Mouse (Mus musculus) heart, embryonic 11.5 days (tissue): ENCODE measurements around the gene Gatad1. TPM values are rescaled to one million over a fixed set of nuclear protein-coding genes. Genes with fewer than 3 reads are reported as not detected.
A peak's percentile ranks its signal among the peaks of the same experiment; 100 is the strongest.

Experiments used
- ATAC-seq: fragments of 200-750 bp; cut with Nextera tagmentation; replicated peaks from 2 replicates; pipeline ENCODE4 v1.8.0; 2017; ENCODE audit warnings: moderate library complexity; ENCODE audit not compliant: insufficient number of reproducible peaks, low FRiP score, low TSS enrichment
- H3K27ac ChIP-seq: fragments of 300-500 bp; sonication (generic); 2 replicates; pipeline ENCODE4 v1.5.1; 2014; ENCODE audit warnings: mild to moderate bottlenecking, low read depth, low read length
- H3K27me3 ChIP-seq: fragments of 300-500 bp; sonication (generic); 2 replicates; pipeline ENCODE4 v1.6.1; 2014; ENCODE audit warnings: mild to moderate bottlenecking, low read length, mixed read lengths; ENCODE audit not compliant: control insufficient read depth, insufficient read depth
- H3K36me3 ChIP-seq: fragments of 300-500 bp; sonication (generic); 2 replicates; pipeline ENCODE4 v1.6.1; 2014; ENCODE audit warnings: mild to moderate bottlenecking, low read length, moderate library complexity, mixed read lengths; ENCODE audit not compliant: control insufficient read depth, insufficient read depth
- H3K4me1 ChIP-seq: fragments of 300-500 bp; sonication (generic); 2 replicates; pipeline ENCODE4 v1.6.1; 2014; ENCODE audit warnings: low read length; ENCODE audit not compliant: control insufficient read depth, insufficient read depth
- H3K4me2 ChIP-seq: fragments of 300-500 bp; sonication (generic); 2 replicates; pipeline ENCODE4 v1.6.1; 2014; ENCODE audit warnings: mild to moderate bottlenecking, moderate library complexity
- H3K4me3 ChIP-seq: fragments of 300-500 bp; sonication (generic); 2 replicates; pipeline ENCODE4 v1.5.1; 2014; ENCODE audit warnings: low read depth, low read length
- H3K9ac ChIP-seq: fragments of 300-500 bp; sonication (generic); 2 replicates; pipeline ENCODE4 v1.6.1; 2014; ENCODE audit warnings: mild to moderate bottlenecking, low read depth, low read length, moderate library complexity
- H3K9me3 ChIP-seq: fragments of 300-500 bp; sonication (generic); replicated peaks from 2 replicates; pipeline ENCODE4 v1.6.1; 2016; ENCODE audit warnings: low read length; ENCODE audit not compliant: control insufficient read depth
- WGBS: fragments of 180-500 bp; shearing (Covaris S2); extraction: QIAGEN DNeasy Blood & Tissue Kit; methylation state at CpG from one replicate; pipeline ENCODE4 v1.1.7; 2014; ENCODE audit not compliant: insufficient replicate concordance; 5-methylcytosine and 5-hydroxymethylcytosine counted together
- microRNA-seq: library from miRNA; unstranded; fragments of <30 nt; microRNA quantifications from one replicate; pipeline ENCODE4, GENCODE M21; 2016; ENCODE audit warnings: borderline number of aligned reads
- polyA plus RNA-seq: library from polyadenylated mRNA; unstranded; fragments of >200 nt; fragmentation: Nextera tagmentation; extraction: Ambion mirVana; gene quantifications from 2 replicates; pipeline ENCODE4 v1.2.1, GENCODE M21; 2014

The Gatad1 gene
- polyA plus RNA-seq, 1 experiment from 2014 or later = 57.9 TPM

DNA sequence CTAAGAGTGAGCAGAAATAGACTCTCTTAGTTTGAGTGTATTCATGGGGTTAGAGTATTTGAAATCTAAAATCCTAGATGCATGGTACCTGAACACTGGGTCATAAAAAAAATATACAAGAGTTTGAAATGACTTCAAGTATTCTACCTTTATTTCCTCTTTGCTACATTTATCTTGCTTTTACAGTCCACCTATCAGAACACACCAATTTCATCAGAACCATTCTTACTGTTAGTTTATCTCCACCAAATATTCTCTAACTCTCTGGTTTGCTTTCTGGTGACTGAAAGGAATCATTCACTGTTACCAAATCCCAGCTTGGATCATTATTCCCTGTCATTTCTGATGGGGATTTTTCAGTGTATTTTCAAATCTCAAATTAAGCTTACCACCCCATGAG, 59.8 kb downstream of the Gatad1 start:
- H3K4me1 ChIP-seq = peaks cover 8% of the 10 kb centered on the region; the same call in 1 of the 2 replicates
- ATAC-seq = no peak
- no peaks in the 10 kb centered on the region for H3K27me3 ChIP-seq
- H3K36me3 ChIP-seq = no peaks in the 10 kb centered on the region
- H3K4me3 ChIP-seq = peak overlapping the region; percentile 85
- H3K9me3 ChIP-seq = no peaks in the 10 kb centered on the region
- no peak overlapping the region; the same call in 1 of the 2 replicates for H3K9ac ChIP-seq
- no peak overlapping the region for H3K27ac ChIP-seq
- peak overlapping the region; percentile 72 for H3K4me2 ChIP-seq

DNA sequence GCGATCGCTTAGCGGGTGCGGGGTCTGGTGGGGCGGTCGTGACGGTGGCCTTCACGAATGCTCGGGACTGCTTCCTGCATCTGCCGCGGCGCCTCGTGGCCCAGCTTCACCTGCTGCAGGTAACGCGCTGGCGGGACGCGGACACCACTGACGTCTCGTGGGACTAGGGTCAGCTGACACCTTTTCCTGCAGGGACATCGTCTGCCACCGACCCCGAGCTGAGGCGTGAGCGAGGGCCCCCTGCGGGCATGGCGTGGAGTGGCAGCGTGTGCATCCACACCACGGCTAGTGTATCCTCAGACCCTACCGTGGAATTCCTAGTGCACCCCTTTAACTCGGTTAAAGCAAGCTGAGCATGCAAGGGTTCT, 60.6 kb downstream of the Gatad1 start, which contains the start of gene Rbm48:
Gene Rbm48 (minus strand): TSS at position 187 of the 368 bp plus-strand sequence.
- 0 out of 2 replicates have a peak within 1 kb of the TSS, but pooled peaks have one; percentile 31 for H3K27ac ChIP-seq
- H3K9ac ChIP-seq = peak within 1 kb of the TSS; percentile 82
- peaks cover 8% of the 10 kb centered on the region; the same call in 1 of the 2 replicates for H3K4me1 ChIP-seq
- peaks cover under 1% of the 10 kb centered on the region; the same call in 1 of the 2 replicates for H3K36me3 ChIP-seq
- H3K4me3 ChIP-seq = peak within 1 kb of the TSS; percentile 85
- H3K9me3 ChIP-seq = no peaks in the 10 kb centered on the region
- WGBS = under 1% methylated on average over 31 of the region's 31 CpGs
- H3K4me2 ChIP-seq = peak within 1 kb of the TSS; percentile 72
- ATAC-seq = peak; percentile 86
- no peaks in the 10 kb centered on the region for H3K27me3 ChIP-seq

DNA sequence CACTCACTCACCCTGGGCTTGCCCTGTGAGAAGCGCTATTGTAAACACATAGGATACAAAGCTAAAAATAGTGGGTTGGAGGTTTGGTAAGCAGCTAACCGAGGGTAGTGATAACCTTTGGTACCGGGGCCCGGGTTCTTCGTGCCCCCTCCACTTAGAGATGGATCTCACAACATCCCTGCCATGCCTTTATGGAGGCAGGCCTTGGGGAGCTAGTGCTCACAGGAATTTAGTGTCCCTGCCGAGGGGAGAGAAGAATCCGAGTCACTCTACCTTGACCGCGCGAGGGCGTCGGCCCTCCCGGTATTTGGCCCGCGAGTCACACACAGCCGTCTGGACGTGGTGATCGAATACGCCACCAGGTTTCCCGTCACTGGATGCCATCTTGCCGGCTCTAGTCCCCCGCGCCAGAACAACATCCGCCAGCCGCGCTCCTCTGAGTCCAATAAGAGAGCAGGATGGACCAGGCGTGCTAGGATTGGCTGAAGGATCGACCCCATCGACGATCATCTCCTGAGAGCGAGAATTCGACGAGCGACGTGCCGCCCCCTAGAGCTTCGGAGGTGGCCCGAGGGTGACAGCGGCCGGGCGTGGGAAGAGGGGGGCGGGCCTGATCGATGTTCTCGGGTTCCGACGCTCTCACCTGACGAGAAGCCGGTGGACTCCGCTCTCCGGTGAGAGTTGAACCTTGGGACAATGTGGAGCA, 61.1 kb downstream of the Gatad1 start, which contains the start of gene Pex1:
Gene Pex1 (plus strand): TSS at position 374 of the 706 bp plus-strand sequence.
- peak; percentile 95 for ATAC-seq
- H3K4me2 ChIP-seq = peak within 1 kb of the TSS; percentile 72
- H3K4me3 ChIP-seq = peak within 1 kb of the TSS; percentile 85
- 0 out of 2 replicates have a peak within 1 kb of the TSS, but pooled peaks have one; percentile 31 for H3K27ac ChIP-seq
- peaks cover 8% of the 10 kb centered on the region; the same call in 1 of the 2 replicates for H3K4me1 ChIP-seq
- H3K36me3 ChIP-seq = peaks cover 5% of the 10 kb centered on the region; the same call in 1 of the 2 replicates
- H3K9ac ChIP-seq = peak within 1 kb of the TSS; percentile 82
- under 1% methylated on average over 50 of the region's 50 CpGs for WGBS
- H3K9me3 ChIP-seq = no peaks in the 10 kb centered on the region
- H3K27me3 ChIP-seq = no peaks in the 10 kb centered on the region

Small RNA genes lying within 50 kb of the gene (microRNA-seq; reads per million reads assigned to microRNA genes)
- gene Gm22926 = not detected
- gene Gm26238 = not detected

Other genes with a start within 250 kb of the Gatad1 start
- gene Fam133b, start 113.4 kb downstream of the Gatad1 start, polyA plus RNA-seq = 19.3 and 25.1 TPM in 2 replicates
- gene 1700109H08Rik, start 85.6 kb downstream of the Gatad1 start, polyA plus RNA-seq = 2.4 and 2.9 TPM in 2 replicates
- gene Pex1, start 61.1 kb downstream of the Gatad1 start, polyA plus RNA-seq = 9.7 and 13.2 TPM in 2 replicates
- 10.5 and 10.7 TPM in 2 replicates for gene Rbm48, start 60.6 kb downstream of the Gatad1 start, polyA plus RNA-seq
- not detected in 2 replicates for gene Tmbim7, start 6.0 kb downstream of the Gatad1 start, polyA plus RNA-seq
- 9.8 and 10.5 TPM in 2 replicates for gene Ankib1, start 145.7 kb upstream of the Gatad1 start, polyA plus RNA-seq
- 43.7 and 44.4 TPM in 2 replicates for gene Krit1, start 146.0 kb upstream of the Gatad1 start, polyA plus RNA-seq
- gene Lrrd1, start 188.0 kb upstream of the Gatad1 start, polyA plus RNA-seq = 0.28 and 0.33 TPM in 2 replicates
- gene Mterf1a, start 236.7 kb upstream of the Gatad1 start, polyA plus RNA-seq = 6.9 and 8.2 TPM in 2 replicates